Mouse (Mus musculus) left cerebral cortex, adult 9 months (tissue): ENCODE data around the gene Gmds.
A peak's percentile ranks its signal among the peaks of the same experiment; 100 is the strongest.

Experiments used
- DNase-seq, 2 experiments: peaks; one replicate each; pipeline ENCODE4 v3.0.0; 2022; ENCODE audit warnings: low spot score in 2 of 2

Gene Gmds

DNA sequence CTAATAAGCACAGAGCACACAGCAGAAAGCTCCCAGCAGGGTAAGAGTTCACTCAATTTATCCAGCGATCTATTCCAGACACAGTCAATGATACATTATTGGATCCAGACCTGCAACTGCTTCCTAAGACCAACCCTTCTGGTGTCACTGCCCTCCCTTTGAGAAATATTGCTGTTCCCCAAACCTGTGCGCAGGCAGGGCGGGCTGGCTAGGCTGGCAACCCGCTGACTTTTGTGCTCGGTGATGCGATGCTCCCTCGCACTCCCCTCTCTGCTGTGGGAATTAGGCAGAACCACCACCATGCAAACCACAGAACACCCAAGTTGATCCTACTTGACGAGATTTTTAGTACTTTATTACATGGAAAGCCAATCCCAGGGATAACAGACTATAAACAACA, 304.4 kb downstream of the Gmds start:
- DNase-seq, result no peak

DNA sequence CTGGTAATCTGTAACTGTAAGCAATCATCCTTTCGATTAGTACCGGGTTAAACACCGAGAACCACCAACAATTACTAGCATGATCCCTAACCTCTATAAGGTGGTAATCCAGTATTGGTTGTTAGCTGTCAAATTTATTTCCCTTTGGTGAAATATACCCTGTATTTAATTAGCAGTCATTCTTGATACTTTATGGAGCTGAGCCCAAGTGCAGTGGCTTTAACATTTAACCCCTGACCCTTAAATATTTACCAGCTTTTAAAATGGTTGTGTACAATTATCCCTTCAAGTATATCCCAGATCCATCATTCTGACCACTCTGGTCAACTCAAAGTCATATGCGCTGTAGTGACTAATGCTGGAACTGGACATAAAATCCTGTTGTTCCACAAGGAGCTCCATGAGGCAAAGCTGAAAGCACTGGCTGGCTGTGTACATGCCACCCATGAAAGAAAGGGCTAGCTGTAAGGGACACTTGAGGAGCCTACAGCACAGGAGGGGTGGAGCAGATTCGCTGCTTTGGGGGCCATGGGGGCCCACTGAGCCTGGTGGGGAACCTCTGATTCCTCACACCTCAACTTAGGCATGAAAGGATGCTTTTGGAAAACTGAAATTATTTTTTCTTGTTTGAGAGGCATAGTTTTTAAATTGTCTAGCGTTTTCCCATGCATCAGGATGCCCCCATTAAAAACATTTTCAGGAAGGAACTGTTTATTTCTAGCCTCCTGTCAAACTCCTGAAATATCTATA, 312.1 kb downstream of the Gmds start:
- DNase-seq, result no peak

DNA sequence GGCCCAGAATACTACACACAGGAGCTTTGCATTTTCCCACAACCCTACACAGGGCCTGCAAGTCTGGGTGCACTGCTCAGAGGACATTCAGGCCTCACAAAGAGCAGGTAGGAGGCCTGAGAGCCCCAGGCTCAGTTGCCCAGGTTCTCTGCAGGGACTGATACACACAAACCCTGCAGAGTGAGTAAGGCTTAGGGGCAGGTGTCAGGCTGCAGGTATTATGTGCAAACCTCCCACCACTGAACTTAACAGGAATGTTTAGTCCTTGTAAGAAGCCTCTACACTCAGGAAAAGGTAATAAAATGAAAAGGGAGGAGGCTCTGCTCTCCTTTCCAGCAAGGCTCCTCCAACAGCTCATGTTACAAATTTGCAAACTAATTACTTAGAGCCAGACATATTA, 313.7 kb downstream of the Gmds start:
- no peak for DNase-seq

DNA sequence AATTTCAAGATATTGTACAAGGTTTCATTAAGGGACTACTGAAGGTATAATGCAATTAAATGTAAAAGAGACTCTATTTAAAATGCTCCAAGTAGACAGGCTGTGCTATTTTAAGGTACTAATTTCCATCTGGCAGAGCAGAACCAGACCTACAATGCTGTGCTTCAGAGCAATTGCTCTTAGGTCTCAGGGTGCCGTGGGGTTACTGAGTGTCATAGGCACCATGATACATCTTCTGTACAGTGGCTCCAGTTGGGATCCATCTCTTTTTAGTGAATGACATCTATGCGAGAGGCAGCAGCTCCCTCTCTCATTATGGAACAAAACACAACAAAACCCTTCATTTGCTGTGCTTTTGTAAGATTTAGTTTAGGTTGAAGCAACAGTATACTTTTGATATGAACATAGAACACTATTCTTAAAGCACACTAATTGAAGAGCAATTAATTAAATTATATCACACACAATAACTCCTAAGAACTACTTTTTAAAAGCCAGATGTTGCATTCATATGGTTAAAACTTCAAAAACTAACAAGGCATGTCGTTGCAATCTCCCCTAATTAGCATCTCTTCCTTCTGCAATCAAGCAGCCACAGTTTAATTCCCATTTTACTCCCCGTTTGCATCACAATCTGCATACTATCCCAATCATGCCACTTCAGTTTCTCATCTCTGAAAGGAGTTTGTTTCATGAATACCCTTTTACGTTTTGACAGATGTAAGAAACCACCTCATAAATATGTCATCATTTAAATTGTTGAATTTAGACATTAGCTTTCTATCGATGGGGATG, 317.9 kb downstream of the Gmds start:
- DNase-seq, result no peak

DNA sequence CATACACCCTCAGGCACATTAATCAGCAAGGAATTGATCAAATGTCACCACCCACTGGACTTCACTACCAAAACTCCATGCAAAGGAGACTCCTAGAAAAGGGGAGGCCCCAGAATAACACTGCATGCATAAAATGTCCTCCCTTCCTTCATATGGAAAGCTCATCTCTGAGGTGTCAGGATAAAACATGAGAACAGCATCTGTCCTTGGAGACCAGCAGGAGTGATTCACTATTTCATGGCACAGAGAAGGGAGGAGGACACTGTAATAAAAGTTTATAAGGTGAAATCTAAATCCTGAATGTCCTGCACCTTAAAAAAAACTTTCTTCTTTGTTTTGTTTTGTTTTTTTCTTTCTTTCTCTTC, 319.3 kb downstream of the Gmds start:
- no peak for DNase-seq

DNA sequence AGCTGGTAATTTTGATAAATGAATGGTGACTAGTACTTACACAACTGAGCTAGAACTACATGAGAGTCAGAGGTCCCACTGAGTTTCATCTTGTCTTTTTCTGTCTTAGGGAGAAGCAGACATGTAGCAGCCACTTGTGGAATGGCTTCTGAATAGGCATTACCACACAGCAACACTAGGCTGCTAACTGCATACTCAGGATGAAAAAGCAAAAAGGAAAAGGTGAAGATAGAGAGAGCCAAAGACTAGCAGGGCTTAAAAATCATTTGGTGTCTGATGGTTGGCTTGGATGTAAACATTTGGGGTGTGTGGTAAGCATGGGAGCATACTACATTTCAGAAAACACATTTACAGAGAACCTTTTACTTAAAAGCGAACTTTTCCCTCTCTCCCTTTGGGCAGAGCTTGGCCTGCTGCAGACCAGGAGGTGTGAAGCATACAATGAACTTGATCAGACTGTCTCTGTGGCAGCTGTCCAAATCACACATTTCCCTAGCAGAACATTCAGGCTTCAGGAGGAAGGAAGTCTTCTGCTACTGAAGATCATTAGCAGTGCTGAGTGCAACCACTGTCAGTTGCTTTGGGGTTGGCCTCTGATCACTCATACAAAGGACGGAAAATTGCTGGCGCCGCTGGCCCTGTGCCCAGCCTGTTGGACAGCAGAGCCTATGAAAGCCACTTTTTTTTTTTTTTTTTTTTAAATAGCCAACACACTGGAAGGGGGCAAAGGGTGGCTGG, 319.9 kb downstream of the Gmds start:
- DNase-seq, result peak in 1 of 2 experiments; percentile 22

DNA sequence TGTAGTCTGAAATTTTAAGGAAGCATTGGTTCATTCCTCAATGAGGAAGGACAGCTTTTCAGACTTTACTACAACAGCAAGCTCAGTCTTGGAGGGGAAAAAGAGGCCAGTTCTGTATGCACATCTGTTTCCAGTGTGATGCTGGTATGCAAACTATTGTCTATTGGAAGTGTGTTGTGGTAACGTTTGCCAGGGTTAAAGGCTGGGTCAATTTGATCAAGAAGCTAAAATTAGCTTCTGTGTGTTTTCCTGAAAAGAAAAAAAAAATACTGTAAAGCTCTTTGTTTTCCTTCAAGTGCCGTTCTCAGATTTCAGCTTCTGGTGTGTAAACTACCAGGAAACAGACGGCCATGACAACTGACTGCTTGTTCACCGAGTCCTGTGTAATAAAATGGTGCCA, 329.7 kb downstream of the Gmds start:
- no peak for DNase-seq

DNA sequence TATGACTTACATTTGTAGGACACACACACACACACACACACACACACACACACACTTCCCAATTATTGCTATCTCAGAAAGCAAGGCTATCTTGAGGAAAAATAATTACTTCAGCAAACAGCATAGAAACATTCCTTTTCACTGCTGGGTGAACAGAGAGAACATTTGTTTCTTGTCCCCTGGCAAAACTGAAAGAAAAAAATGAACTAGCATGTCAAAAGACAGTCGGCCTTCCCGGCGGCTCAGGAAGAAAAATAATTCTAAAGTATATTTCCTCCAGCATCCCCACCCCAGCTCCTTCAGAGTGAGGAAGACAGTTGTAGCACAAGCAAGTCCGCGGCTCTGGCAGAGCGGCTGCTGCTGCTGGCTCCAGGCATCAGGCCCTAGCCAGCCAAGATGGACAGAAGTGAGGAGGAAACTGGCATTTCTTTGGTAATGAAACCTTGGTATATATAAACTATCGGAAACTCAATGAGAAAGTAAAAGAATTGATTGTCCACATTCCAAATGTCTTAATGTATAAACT, 330.4 kb downstream of the Gmds start:
- DNase-seq, result no peak

DNA sequence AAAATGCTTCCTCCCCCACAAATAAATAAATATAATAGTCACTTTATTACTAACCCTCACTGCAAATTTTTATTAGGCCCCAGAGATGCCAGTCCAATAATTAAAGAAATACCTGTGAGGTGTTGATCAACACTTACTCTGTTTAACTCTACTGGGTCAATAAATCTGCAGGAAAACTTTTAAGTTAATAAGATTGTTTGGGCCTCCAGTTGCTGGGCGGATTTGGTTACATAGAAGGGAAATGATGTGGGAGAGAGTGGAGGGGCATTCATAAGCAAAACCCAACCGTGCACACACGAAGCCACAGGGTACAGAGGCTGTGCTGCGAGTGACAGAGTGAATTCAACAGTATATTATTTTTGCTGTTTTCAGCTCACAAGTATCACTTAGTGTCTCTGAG, 345.1 kb downstream of the Gmds start:
- no peak for DNase-seq

DNA sequence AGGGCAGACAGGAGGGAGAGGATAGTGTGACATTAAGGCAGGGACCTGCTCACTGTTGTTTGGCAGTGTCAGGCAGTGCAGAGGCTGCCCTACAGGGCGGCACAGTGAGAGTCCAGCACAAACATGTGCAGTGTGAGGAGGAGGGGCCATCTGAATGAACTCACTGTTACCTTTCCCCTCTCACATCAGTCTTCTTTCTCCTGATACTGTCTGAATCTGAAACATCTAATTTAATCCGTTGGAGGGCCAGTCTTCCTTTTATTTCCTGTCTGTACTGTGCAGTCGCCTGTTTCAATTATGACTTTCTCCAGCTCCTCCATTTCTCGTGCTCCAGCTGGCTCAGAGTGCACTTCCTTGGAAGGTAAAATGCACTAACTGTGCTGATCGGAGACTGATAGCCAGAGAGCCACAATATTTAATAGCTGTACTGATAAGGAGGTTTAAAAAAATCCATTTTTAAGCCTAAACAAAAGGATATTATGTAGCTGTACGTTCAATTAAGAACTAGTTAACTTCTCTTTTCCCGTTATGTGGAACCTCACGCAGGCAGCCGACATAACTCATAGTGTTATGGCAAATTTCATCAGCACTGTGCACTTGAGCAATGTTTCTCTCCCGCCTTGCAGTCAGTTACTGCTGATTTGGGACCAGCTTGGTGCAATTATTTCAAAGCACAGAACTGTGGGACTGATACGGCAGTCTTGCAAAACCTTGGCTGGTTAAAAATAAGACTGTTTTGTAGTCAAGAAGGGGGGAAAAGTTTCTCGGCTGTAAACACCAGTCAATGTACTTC, 345.9 kb downstream of the Gmds start:
- no peak for DNase-seq

DNA sequence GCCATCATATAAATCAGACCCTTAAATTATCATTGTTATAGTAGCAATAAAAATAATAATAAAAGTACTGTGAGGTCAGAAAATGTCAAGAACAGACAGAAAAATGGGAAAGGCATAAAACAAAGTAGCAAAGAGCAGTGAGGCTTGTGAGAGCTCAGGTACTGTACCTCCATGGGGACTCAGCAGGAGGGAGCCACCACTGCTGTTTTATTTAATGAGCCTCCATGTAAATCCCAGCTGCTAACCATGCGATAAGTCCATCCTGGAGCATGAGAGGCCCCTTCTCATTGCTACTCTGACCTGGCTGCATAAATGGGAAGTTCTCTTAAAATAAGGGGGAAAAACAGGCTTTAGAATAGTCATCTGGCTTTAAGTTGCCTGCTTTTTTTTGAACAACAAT, 357.3 kb downstream of the Gmds start:
- DNase-seq, result no peak

DNA sequence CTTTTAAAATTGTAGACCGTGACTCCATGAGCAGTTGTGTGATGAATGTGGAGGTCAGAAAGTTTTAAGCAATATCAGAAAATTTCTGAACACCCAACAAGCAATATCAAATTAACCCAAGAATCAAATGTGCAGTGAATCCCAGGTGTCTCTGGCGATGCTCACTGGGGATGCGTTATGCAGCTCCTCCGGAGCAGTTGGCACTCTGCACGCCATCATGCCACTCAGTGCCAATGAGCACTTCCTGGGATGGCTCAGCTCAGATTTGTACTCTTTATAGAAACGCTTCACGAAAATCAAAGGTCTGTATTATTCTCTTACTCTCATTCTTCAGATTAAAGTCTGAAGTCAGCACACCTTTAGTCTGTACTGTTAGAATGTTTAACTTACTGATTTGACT, 360.4 kb downstream of the Gmds start:
- DNase-seq, result no peak

DNA sequence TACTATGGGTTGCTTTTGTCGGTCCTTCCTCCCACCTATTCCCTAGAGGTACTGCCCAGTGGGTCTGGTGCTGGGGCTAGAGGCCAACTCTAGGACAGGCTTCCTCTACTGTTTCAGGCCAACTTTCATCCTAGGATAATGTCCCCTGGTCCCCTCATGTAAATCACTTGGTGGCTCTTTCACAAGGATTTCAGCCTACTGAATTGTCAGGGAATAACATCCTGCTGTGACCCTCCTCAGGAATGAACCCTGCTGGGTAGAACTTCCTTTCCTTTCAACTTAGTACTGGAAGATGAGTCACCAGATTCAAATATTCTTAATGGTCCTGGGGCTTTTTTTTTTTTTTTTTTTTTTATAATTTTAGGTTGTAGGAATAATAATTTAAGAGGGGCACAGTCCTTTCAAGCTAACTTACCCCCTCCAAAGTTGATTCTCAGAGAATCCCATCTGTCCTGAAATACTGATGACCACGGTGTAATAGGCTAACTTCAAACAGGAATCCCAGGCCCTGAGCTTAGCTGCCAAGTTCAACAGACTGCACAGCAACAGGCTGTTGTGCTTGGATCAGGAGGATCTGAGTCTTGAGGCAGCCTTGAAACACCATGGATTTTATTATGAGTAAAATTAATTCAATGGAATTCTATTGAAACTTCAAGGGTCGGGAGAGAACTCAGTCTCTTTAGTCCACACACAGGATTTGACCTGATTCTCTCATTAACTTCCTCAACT, 363.6 kb downstream of the Gmds start:
- DNase-seq, result no peak

DNA sequence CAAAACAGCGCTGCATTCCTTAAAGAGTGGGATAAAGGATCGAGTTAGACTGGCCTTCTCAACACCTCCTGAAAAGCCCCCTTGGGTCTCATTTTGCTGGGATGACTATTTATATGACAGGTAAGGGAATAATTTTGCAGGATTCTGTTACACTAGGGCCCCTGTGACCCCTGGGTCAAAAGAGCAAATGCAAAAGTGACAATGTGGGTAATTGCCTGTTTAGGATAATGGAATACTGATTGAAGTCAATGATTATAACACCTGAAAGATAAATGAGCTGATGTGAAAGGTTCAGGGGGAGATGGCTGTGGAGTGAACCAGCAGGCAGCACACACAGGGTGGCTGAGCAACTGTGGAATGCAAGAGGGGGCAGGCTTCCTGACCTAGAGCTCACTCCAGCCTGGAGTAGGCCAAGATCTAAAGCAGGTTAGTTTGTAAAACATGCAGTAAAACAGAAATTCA, 367.5 kb downstream of the Gmds start:
- no peak for DNase-seq

DNA sequence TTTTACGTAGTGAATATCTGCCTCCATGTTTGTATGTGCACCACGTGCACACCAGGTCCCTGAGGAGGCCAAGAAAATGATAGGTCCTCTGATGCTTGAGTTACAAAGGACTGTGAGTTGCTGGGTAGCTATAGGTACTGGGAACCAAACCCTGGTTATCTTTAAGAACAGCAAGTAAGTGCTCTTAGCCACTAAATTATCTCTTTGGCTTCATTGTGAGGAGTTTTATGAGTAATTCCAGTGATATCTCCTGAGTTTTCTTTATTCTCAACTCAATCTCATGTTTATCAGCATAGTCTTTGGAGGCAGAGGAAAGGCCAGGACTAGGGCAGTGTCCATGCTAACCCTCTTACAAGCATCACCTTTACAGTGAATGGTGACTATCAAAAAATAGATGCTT, 370.3 kb downstream of the Gmds start:
- no peak for DNase-seq

DNA sequence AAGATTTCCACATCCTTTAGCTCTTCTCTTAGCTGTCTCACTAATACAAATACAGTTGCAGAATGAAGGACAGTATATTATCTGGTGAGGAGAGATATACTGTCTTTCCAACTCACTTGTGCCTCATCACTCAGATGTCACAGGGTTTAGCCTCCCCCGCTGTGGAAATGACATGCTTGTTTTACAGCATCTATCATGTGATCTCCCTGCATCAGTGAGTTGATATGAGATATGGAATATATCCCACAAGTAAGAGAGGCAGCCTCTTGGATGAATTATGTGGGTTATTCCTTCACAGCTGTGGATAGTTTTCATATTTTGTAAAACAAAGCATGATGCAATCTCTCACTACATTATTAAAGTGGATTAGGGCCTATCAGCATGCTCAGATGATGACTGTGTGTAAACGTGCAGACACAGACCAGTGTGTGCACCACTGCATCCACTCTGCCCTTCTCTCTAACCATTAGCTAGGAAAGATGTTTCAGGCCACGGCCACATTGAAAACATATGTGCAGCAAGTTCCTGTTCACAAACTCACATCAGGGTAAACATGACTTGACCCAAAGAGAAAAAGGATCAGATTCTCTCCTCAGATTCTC, 371.5 kb downstream of the Gmds start:
- no peak for DNase-seq

DNA sequence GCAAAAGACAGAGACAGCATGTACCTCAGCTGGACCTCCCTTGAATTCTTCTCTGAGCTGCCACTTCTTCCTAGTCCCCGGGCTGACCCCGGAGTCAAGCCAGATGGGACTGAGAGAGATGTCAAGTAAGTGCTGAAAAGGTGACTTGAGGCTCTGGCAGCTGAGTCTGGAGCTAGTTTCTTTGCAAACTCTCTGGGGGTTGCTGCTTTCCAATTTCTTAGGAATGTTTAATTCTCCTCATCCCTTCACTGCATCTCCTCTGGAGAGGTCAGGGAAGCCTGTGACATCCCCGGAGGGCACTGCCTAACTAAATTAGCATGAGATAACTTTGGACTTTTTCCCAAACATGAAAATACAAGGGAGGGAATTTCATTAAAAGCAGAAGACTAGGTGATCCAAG, 378.0 kb downstream of the Gmds start:
- no peak for DNase-seq

DNA sequence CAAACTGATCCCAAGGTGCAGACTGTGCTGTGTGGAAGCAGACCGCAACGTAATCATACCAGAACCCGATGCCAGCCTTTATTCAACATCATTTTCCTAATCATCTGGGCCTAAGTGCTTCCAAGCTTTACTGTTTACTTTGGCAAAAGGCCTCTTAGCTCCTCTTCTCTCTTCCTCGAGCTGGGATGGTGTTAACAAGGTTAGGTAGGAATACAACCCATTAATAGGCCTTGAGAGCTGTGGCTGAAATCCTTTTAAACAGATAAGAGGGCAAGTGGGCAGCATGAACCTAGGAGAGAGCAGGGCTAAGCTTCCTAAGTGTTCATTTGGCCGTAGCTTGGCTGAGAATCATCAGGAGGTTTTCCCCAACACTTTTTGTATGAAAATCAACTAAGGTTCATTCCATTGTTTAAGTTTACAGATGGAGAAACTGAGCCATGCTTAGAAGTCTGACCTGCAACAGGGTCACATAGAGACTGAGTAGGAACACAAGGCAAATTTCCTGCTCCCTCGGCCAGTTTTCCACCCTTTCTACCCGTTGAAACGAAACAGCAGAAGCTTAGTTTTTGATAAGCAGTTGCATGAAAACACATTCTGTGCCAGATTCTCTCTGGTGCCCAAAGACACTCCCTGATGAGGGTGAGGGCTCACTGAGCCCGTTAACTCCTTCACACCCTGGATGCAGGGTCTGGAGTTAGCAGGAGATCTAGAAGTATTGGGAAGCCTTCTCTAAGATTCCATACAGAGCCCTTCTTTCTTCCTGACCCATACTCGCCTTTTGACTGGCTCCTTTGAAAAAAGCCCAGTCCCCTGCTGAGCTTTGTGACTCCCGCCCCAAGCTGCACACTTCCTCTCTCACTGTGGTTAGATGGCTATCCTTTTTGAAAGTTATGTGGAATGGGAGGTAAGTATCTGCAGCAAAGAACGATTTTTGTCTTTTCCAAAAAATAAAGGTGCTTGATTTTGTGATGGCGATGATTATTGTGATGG, 379.9 kb downstream of the Gmds start:
- DNase-seq, result no peak

DNA sequence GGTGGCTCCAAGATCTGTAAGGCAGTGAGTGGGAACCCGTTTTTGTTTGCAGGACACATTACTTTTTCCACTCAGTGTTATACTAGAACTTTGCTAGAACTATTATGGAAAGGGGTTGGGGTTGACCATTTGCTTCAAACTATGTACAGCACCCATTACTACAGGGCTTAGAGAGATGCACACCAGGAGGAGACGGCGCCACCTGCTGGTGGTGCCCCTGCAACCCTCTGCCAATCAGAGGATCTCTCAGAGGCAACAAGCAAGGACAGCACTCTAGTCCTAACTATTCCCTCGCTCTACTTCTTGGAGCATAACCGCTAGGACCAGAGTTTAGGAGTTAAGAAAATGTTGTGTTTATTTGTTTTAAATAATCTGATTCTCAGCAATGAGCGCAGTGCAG, 382.0 kb downstream of the Gmds start:
- peak in 1 of 2 experiments; percentile 22 for DNase-seq
